Mouse (Mus musculus): ENCODE results near the gene Copz1.

- TF ChIP-seq CTCF (IDR thresholded peaks at IDR 0.05; ENCODE audit: insufficient read depth, low read length), result no peak
- TF ChIP-seq POLR2A (IDR thresholded peaks at IDR 0.05; ENCODE audit: borderline replicate concordance, extremely low read depth, low read depth, low read length), result no peak
These were observed 70.5 kb downstream of the Copz1 start for GRCm38 (mm10) chr15:103343008-103343407.
